Mouse (Mus musculus): ENCODE results near the gene Egfr.

The Egfr gene

GRCm38 (mm10) chr11:16950976-16951760, 199.2 kb downstream of the Egfr start, which contains the start of gene Fbxo48:
TSS of gene Fbxo48 (plus strand) at chr11:16951375.
- in situ Hi-C loops (cut with MboI, MseI), result loop anchor here (5.0 kb wide), 4 partner anchors 51 to 444 kb away; partner anchors contain the start of gene Sec61g (in 1 of the 2)

GRCm38 (mm10) chr11:16951761-16952010, 199.7 kb downstream of the Egfr start:
- in situ Hi-C loops (cut with MboI, MseI), result loop anchor here (5.0 kb wide), 4 partner anchors 51 to 444 kb away; partner anchors contain the start of gene Sec61g (in 1 of the 2)

DNA sequence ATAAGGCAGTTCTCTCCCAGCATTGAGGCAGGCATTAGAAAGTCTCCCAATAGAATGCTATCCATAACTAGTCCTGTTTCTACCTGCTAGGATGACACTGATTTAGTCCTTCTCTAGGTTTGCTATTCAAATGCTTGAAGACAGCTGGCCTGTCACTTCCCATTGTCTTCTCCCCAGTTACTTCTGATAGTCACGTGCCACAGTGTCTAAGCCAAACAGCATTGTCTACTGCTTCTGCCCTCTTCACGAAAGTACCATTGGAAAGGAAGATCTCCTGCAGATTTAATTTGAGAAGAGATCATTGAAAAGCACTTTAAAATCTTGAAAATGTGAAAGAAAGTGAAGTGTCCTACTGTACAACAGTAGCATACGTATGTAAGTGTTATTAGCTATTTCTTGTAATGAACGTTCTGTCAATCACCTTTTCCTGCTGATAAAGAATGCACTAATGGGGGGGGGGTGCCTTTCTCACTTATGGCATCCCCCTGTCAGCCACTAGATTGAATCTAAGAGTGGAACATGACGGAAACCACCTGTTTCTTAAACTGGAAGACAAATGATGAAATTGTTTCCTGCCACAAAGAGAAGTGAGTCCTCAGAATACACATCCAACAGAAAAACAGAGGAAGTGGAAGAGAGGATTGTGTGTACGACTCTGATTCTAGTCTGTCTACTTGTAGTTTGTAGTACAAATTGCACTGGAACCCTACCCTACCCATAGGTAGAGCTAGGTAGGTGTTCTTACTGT, 204.3 kb downstream of the Egfr start:
- in situ Hi-C loops (cut with MboI, MseI), result no loop called here

- in situ Hi-C loops (cut with MboI, MseI), result no loop called here
These were observed 205.0 kb downstream of the Egfr start for GRCm38 (mm10) chr11:16957030-16957429.

DNA sequence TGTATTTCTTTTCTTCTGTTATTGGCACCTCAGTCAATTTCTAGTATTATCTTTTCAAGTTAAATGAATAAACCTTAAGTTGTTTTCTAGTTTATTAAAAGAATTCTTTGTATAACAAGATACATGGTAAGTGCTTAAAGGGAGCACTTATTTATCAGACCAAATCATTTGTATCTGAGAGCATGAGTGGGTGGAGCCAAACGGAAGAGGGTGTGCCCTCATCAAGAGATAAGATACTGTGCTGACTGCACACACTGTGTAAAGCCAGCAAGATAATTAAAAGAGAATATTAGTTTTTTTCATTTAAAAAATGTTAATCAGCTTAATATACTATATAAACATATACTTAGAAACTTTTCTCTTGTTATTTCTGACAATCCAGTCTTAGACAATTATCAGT, 206.5 kb downstream of the Egfr start:
- in situ Hi-C loops (cut with MboI, MseI), result no loop called here
